Mouse (Mus musculus): ENCODE measurements at regions not wholly inside any gene's neighbourhood (a gene's known extent, or its start where the extent isn't known, plus 50 kb on each side); places are given as distances from the start of the nearest gene placed in this dataset.

DNA sequence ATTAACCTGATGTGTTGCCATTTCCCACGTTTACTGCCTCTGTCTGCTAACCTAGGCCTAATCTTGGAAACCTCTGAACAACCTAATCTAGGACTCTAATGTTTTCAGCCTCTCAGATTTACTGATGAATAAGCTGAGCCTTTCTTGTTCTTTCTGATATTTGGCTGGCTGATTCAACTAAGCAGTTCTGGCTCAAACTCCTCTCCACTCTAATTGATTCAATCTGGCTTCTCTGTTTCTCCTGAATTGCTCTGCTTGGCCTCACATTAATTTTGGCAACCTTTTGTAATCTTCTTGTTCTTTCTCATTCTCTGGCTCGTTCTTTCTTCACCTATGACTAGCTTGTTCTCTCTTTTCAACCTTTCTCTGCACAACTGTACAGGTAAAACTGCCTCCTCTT, 1561.2 kb upstream of the Zeb2 start:
- CTCF ChIA-PET = no interaction called here
- ATAC-seq = no peak
- no peak for DNase-seq (ENCODE audit: low read depth, low spot score)
- in situ Hi-C loops (cut with MboI; ENCODE audit: low pct_unique_long_range_greater_than_20kb) = no loop called here
- no peak for TF ChIP-seq CTCF (IDR thresholded peaks at IDR 0.05)
- H3K27me3 ChIP-seq = no peaks in the 10 kb centered on the region
- POLR2A ChIA-PET = no interaction called here

DNA sequence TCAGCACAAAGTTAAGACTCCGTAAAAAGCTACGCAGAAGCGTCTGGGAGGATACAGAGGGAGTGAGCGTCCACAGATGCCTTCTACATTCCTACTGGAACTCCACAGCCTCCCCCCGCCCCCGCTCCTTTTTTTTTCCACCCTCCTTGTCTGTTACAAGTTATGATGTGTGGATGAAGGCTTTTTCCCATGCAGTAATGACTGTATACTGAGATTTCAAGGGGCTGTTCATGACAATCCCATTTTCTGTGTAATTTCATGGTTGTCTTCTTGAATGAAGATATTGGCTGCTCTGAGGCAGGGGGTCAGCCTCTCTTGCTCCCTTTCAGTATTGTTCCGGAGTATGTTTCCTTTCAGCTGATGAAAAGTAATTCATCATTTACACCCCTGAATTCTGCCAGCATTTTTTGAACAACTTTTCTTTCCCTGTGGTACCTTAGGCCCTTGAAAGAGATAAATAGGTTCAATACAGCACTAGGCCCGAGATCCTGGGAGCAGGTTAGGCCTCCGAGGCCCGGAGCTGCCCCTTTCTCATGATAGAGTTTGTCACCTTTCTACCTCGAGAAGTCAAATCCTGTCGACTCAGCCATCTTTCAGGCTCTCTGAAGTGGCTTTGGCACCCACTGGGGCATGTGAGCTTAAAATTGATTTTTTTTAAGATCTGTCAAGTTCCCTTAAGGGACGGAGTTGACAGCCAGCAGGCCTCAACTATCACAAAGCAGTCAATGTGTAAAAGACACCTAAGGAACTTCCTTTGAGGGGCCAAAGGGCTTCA, 1552.5 kb upstream of the Zeb2 start:
- POLR2A ChIA-PET = no interaction called here
- H3K27me3 ChIP-seq = peaks cover 9% of the 10 kb centered on the region
- ATAC-seq (no peak), DNase-seq (ENCODE audit: low read depth, low spot score) (no peak)
- in situ Hi-C loops (cut with MboI; ENCODE audit: low pct_unique_long_range_greater_than_20kb) = no loop called here
- CTCF ChIA-PET = interaction anchor here (1.1 kb wide), 1 partner anchor 10 kb away, joined by 3 read pairs; no protein-coding TSS in a partner anchor
- no peak for TF ChIP-seq CTCF (IDR thresholded peaks at IDR 0.05)

GRCm38 (mm10) chr2:46666990-46667337, 1549.8 kb upstream of the Zeb2 start:
- ATAC-seq (no peak), DNase-seq (ENCODE audit: low read depth, low spot score) (no peak)
- ChIA-PET CTCF (no interaction called here), POLR2A (no interaction called here)
- no peak for TF ChIP-seq CTCF (IDR thresholded peaks at IDR 0.05)
- in situ Hi-C loops (cut with MboI; ENCODE audit: low pct_unique_long_range_greater_than_20kb) = no loop called here
- peaks cover 9% of the 10 kb centered on the region for H3K27me3 ChIP-seq

DNA sequence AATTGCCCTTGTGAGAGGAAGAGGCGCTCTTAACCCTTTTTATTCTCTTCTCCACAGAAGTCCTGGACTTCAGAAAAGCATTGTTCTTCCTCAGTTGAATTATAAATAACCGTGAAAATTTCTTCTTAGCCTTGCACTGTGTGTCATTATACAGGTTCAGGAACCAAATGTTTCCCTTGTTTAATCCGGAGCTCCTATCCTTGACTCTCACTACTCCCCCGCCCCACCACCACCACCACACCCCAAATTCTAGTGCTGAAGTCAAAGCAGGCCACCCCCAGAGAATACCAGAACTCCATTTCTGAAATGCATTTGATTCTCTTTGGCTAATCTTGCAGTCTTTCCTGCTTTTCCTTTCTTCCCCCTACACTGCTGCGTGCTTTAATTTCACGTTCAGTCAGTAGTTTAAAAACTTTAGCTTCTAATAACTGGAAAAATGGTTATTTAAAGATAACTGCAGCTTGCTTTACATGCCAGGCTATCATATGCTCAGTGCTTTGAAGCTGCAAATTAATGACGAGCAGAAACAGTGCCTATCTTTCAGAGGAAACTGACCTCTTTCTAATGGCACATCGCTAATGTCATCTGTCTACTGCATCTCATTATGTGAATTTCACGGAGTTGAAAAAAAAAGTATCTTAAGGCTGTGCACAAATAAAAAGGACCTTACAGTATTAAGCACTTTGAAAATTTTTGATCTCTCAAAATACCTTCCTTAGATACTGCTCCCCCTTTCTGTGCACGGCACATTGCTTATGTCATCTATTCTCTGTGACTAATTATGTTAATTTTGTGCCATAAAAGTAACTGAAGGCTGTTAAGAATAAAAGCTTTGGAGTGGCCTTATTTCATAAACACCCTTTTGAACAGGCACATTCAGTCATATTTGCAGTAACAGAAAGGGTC, 1549.1 kb upstream of the Zeb2 start:
- H3K27me3 ChIP-seq = peaks cover 9% of the 10 kb centered on the region
- ATAC-seq = no peak
- POLR2A ChIA-PET = no interaction called here
- no peak for DNase-seq (ENCODE audit: low read depth, low spot score)
- in situ Hi-C loops (cut with MboI; ENCODE audit: low pct_unique_long_range_greater_than_20kb) = no loop called here
- CTCF ChIA-PET = no interaction called here
- no peak for TF ChIP-seq CTCF (IDR thresholded peaks at IDR 0.05)

GRCm38 (mm10) chr2:46661876-46662275, 1544.7 kb upstream of the Zeb2 start:
- ATAC-seq (no peak), DNase-seq (ENCODE audit: low read depth, low spot score) (no peak)
- ChIA-PET CTCF (no interaction called here), POLR2A (no interaction called here)
- in situ Hi-C loops (cut with MboI; ENCODE audit: low pct_unique_long_range_greater_than_20kb) = no loop called here
- H3K27me3 ChIP-seq = peaks cover 3% of the 10 kb centered on the region
- no peak for TF ChIP-seq CTCF (IDR thresholded peaks at IDR 0.05)

DNA sequence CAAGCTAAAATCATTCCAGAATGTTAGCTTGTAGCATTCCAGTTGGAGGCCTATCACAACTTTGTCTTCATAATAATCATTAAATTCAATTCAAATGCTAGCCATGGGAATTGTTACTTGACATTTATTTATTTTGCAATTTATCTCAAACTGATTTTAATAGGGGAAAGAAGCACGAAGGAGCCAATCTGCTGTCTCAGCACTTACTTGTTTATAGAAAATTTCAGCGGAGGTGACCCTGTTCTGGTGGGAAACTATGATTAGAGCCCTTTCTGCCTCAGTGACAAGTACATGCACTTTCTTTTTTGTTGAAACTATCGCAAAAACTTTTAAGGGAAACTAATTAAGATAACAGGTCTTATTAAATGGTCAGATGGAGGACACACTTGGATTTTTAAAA, 1543.4 kb upstream of the Zeb2 start:
- ChIA-PET POLR2A (no interaction called here), CTCF (no interaction called here)
- in situ Hi-C loops (cut with MboI; ENCODE audit: low pct_unique_long_range_greater_than_20kb) = no loop called here
- H3K27me3 ChIP-seq = no peaks in the 10 kb centered on the region
- no peak for TF ChIP-seq CTCF (IDR thresholded peaks at IDR 0.05)
- DNase-seq (ENCODE audit: low read depth, low spot score) = no peak
- no peak for ATAC-seq

- ATAC-seq = no peak
Observed at GRCm38 (mm10) chr2:46655289-46655688, 1538.1 kb upstream of the Zeb2 start.

DNA sequence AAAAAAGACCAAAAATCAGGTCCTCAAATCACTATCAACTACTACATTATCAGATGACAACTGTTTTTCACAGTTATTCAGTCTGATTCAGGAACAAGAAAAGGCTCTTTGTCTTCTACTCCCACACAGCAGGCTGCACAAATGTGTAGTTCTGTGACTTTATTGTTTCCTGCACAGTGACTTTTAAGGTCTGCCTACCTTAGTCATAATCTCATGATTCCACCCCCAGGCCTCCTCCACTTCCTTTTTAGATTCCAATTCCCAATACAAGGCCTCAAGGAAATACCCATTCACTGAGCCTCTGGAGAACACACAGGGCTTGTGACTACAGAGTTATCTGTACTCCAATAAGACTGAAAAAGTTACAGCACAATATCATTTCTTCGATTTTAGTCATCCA, 1535.4 kb upstream of the Zeb2 start:
- H3K27me3 ChIP-seq = peaks cover 3% of the 10 kb centered on the region
- no peak for ATAC-seq
- CTCF ChIA-PET = no interaction called here
- TF ChIP-seq CTCF (IDR thresholded peaks at IDR 0.05) = no peak
- in situ Hi-C loops (cut with MboI; ENCODE audit: low pct_unique_long_range_greater_than_20kb) = no loop called here
- POLR2A ChIA-PET = no interaction called here
- no peak for DNase-seq (ENCODE audit: low read depth, low spot score)

More at GRCm38 (mm10) chr2:46655289-46655688, 1538.1 kb upstream of the Zeb2 start:
- no peak for DNase-seq (ENCODE audit: low read depth, low spot score)
- H3K27me3 ChIP-seq = peaks cover 3% of the 10 kb centered on the region
- in situ Hi-C loops (cut with MboI; ENCODE audit: low pct_unique_long_range_greater_than_20kb) = no loop called here
- CTCF ChIA-PET = no interaction called here
- no peak for TF ChIP-seq CTCF (IDR thresholded peaks at IDR 0.05)
- POLR2A ChIA-PET = no interaction called here

- peaks cover 3% of the 10 kb centered on the region for H3K27me3 ChIP-seq
- DNase-seq (ENCODE audit: low read depth, low spot score) (no peak), ATAC-seq (no peak)
- ChIA-PET POLR2A (no interaction called here), CTCF (no interaction called here)
- no peak for TF ChIP-seq CTCF (IDR thresholded peaks at IDR 0.05)
- in situ Hi-C loops (cut with MboI; ENCODE audit: low pct_unique_long_range_greater_than_20kb) = no loop called here
Observed at GRCm38 (mm10) chr2:46646366-46646765, 1529.2 kb upstream of the Zeb2 start.

GRCm38 (mm10) chr2:46609217-46609616, 1492.0 kb upstream of the Zeb2 start:
- TF ChIP-seq CTCF (IDR thresholded peaks at IDR 0.05) = no peak
- DNase-seq (ENCODE audit: low read depth, low spot score) (no peak), ATAC-seq (no peak)
- ChIA-PET POLR2A (no interaction called here), CTCF (no interaction called here)
- no peaks in the 10 kb centered on the region for H3K27me3 ChIP-seq
- in situ Hi-C loops (cut with MboI; ENCODE audit: low pct_unique_long_range_greater_than_20kb) = no loop called here

DNA sequence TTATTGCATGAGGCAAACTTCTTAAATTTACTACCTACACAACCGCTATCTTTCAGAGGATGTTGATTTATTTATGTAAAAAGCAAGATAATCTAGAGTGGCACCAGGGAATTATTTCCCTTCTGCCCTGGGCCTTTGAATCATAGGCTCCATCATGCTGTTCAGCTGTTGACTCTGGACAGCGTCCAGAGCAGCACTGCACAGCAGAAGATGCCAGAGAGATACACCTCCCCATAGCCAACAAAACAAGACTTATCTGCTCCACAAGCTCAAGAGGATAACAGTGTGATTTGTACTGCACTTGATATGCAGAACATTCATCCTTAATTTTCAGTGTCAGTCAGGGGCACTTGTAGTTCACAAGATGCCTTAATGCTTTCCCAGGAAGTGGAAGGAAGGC, 1464.6 kb upstream of the Zeb2 start:
- TF ChIP-seq CTCF (IDR thresholded peaks at IDR 0.05) = no peak
- no peak for ATAC-seq
- no peak for DNase-seq (ENCODE audit: low read depth, low spot score)
- in situ Hi-C loops (cut with MboI; ENCODE audit: low pct_unique_long_range_greater_than_20kb) = no loop called here
- no peaks in the 10 kb centered on the region for H3K27me3 ChIP-seq
- ChIA-PET POLR2A (no interaction called here), CTCF (no interaction called here)

Measured in Patski (cell line).